Mouse (Mus musculus) adipose tissue, adult 10 weeks (tissue): ENCODE measurements around the gene Olfm4. TPM values are rescaled to one million over a fixed set of nuclear protein-coding genes. Genes with fewer than 3 reads are reported as not detected.

Experiments used
- polyA plus RNA-seq: library from polyadenylated mRNA; stranded (reverse); fragments of 350-450 nt; fragmentation: Illumina TruSeq; extraction: RNeasy Lipid Tissue Mini Kit (QIAGEN cat#74804); gene quantifications from one replicate; pipeline ENCODE4 v1.2.3, GENCODE M21; 2014; ENCODE audit warnings: low read depth, low replicate concordance

Gene Olfm4
- not detected for polyA plus RNA-seq

DNA sequence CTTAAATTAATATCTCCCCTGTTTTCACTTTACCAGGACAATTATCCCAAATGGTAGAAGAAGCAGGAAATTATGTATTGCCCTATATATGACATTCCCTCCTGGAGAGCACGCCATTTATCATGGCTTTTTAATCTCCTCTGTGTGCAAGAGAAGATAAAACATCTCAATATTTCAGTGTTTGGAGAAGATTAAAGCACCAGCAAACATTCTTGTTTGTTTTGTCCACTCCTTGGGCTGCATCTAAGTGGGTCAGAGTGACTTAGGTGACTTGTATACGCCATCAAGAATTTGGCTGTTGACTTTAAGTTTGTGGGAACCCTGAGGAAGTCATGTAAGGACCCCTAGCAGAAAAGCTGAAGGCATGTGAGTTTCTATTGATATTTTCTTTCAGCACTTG is at the start of gene Olfm4:
Gene Olfm4 (plus strand): TSS at position 301 of the 400 bp plus-strand sequence.

Other genes starting within 250 kb of the Olfm4 start
- 0.15 TPM for gene Pcdh8, start 212.8 kb upstream of the Olfm4 start, polyA plus RNA-seq